Mouse (Mus musculus): ENCODE measurements at regions not wholly inside any gene's neighbourhood (a gene's known extent, or its start where the extent isn't known, plus 50 kb on each side); places are given as distances from the start of the nearest gene placed in this dataset.

DNA sequence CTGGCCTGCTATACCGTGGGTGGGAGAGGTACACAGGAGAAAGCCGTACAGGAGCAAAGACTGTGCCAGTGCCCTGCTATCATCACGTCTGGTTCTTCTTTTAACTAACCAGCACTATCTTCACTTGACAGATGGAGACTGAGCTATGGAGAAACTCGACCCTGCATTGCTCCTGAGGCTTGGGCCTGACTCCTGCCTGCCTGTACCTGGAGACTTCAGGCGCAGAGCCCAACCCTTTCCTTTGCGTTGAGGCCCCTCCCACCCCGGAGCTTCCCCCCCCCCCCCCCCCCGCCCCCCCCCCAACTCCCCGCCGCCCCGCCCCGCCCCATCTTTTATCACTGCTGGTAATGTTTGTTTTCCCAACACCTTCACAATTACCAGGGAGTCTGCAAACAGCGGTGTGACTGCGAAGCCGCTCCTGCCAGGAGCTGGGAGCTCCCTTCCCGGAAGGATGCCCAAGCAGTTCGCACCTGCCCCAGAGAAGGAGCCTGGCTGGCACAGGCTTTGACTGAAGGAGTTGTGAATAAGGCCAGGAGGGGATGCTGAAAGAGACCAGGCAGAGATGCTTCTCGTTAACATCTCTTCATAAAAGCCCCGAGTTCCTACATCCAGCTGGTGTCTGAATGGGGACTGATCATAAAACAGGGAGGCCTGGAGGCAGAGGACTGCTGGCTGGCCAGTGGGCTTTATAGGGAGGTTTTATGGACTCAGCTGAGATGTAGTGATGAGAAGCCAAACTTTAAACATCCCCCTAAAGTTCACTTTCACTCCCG lies 77.6 kb downstream of the Ephb3 start:
- TF ChIP-seq CTCF (IDR thresholded peaks at IDR 0.05; ENCODE audit: low read depth) (no peak), EP300 (IDR thresholded peaks at IDR 0.05; ENCODE audit: low read depth) (no peak)

All from liver, embryonic 14.5 days (tissue).